Mouse (Mus musculus): ENCODE data around the gene Nol7. TPM values are rescaled to one million over a fixed set of nuclear protein-coding genes. Genes with fewer than 3 reads are reported as not detected.

Gene Nol7
- total RNA-seq (2021): 10 to 100 TPM; 78.5 to 80.1 TPM
- long read RNA-seq, experiment 1, transcript Nol7-201 (8 exons, 1,800 nt): major isoform, 30 of 63 reads
- long read RNA-seq, experiment 1, partial matches to known transcripts: 33 of 63 reads
- long read RNA-seq, experiment 1, other reads (novel, unspliced or antisense): 0 of 63 reads
- long read RNA-seq, experiment 2, transcript Nol7-201 (8 exons, 1,800 nt): major isoform, 18 of 45 reads
- long read RNA-seq, experiment 2, partial matches to known transcripts: 12 of 45 reads
- long read RNA-seq, experiment 2, other reads (novel, unspliced or antisense): 12 of 45 reads

DNA sequence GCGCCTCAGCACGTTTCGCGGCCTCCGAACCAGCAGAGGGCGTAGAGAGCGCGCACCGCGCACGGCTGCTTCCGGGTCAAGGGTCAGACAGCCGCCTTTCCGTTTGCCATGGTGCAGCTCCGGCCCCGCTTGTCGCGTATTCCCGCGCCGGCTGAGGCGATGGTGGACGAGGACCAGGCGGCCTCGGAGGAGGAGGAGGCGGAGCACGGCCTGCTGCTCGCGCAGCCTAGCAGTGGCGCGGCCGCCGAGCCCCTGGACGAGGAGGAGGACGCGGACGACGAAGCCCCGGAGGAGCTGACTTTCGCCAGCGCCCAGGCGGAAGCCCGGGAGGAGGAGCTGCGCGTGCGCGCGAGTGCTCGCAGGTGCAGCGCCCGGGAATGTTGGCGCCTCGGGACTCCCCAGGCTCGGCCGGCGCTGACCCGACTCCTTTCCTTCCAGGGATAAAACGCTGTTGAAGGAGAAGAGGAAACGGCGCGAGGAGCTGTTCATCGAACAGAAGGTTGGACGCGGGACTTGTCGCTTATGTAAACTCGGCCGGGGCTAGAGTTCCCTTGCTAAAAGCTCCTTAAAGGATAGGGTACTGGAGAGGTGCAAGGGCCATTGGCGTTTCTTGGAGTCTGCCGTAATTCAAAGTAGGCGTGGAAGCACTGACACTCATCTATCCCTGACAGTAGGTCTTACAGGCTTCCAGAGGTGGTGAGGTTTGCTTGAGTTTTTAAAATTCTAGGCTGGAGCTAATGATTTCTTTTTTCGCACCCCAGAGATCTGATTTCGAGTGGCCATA lies at the start of gene Nol7:
Gene Nol7 (plus strand): TSS at position 94 of the 784 bp plus-strand sequence.
- intact Hi-C loops (cut with DNase I): loop anchor here (5.0 kb wide), 2 partner anchors 96 to 226 kb away; partner anchors contain the start of genes Gfod1 and Tbc1d7
- peak; percentile 96 to 97 for DNase-seq (ENCODE audit: low spot score in 2 of 2)

DNA sequence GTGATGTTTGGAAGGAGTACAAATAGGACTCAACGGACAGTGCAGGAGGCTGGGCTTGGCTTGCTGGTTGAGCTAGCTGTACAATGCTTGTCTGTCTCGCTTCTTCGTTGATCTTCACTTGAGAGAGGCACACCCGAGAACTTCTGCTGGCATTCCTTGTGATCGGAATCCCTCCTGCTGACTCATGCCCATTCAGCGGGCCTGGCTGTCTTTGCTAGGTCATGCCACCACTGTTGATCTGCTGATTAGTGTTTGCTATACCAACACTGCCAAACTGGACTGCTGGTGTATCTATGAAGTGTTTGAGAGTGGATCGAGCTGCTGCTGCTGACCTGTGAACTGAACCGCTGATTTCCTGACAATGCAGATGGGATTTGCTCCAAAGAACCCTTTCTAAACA lies 48.8 kb upstream of the Nol7 start:
- intact Hi-C loops (cut with DNase I): no loop called here
- DNase-seq (ENCODE audit: low spot score in 2 of 2): no peak

DNA sequence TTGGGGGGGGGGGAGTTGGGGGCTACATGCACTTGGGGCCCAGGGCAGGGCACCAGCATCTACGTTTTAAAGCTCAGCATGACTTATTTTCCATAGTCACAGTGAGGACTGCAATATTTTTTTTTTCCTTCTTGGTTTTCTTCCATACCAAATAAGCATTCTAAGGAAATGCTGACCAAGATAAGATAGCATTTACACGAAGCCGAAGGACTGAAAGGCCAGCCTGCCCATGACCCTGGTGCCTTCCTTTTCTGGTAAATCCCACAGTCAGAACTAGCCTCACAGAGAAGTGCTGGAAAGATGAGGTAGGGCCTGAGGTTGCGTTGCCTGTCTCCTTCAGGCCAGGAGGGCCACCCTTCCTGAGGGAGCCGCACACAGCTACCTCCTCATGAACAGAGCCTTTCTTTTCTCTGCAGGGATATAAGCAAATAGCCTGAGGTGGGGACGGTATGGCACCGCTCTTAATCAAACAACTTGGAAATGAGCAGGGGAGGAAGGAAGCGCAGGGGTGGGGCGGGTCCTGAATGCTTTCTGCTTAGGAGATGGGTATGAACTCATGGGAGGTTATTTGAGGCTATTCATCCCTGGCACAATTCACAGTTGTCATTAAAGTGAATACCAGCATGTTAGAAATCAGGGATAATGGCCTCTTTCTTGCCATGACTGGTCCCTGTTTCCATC lies 47.6 kb upstream of the Nol7 start:
- intact Hi-C loops (cut with DNase I): no loop called here
- no peak for DNase-seq (ENCODE audit: low spot score in 2 of 2)

DNA sequence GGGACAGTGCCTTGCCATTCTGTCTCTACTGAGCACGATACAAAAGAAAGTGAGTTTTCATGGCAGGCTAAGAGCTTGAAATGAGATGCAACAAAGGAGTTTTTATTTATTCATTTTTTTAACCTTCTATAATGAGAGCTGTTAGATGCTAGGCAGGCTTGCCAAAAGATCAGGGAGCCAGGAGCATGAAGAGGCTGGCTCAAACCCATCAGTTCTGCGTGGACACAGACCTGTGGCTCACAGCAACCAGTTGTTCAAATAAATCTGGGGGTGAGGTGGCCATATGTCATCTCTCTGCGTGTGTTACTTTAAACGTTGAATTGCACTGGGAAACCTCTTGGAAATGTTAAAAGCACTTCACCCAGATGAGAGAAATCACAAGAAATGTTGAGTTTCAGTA lies 44.8 kb upstream of the Nol7 start:
- DNase-seq (ENCODE audit: low spot score in 2 of 2): no peak
- intact Hi-C loops (cut with DNase I): no loop called here

DNA sequence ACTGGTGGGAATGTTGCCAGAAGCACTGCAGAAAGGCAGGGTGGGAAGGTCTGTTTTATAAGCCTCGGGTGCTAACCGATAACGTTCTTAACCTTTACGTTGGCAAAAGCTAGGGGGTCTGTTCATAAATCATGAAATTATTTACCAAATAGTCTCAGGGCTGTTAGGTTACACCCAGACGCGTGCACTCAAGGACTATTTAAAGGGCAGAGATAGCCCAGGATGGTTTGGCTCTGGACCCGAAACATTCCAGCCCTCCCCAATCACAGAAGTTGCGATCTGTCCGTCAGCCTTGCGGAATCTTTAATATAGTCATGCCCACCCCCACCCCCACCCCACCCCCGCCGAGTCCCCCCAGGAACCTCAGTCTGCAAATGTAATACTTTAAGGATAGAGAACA lies 43.8 kb upstream of the Nol7 start:
- no peak for DNase-seq (ENCODE audit: low spot score in 2 of 2)
- intact Hi-C loops (cut with DNase I): no loop called here

DNA sequence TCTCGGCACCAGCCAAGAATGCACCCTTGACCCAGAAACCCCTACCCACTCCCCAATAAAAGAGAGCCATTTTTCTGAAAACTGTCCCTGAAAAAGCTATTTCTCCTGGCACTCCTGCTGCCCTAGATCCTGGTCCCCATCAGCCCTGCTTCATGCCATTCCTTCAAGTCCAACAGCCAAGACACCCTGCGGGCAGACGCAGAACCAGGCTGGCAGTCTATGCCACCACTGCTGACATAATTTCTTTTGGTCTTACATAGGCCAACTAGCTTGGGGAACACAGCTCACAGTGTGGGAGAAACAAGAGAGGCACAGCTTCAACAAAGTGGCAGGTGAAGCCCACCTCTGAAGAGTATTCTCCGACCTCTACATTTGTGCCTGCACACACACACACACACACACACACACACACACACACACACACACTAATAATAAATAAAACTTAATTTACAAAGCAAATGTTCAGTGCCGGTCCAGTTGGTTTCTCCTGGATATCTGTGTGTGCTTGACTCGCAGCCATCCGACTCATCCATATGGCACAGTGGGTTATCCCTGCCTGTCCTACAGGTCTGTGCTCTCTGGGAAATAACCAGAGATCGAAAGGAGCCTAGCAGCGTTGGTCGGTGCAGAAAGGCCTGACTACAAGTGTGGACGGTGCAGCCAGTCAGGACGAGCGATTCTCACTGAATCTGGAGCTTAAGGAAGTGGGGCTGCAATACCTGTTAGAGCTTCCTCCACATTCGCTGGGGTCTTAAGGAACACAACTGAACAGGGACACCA lies 41.7 kb upstream of the Nol7 start:
- intact Hi-C loops (cut with DNase I): no loop called here

DNA sequence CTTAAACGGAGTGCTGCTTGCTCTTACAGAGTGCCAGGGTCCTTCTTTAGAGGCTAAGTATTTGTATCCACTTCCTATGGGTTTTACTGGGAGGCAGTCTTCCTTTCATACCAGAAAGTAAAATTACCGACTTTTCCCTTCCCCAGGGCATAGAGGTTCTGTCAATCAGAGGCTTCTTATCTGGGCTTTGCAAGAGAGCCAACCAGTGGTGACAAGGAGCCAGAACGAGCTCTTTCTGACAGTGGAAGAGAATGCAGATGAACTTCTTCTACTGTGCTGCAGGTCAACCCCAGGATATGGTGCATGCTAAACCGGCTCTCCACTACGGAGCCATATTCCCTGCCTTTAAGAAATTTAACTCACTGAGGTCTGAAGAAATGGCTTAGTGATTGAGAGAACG lies 37.7 kb upstream of the Nol7 start:
- DNase-seq (ENCODE audit: low spot score in 2 of 2): no peak
- intact Hi-C loops (cut with DNase I): no loop called here

More for the DNA sequence above, 41.7 kb upstream of the Nol7 start:
- DNase-seq (ENCODE audit: low spot score in 2 of 2): no peak

DNA sequence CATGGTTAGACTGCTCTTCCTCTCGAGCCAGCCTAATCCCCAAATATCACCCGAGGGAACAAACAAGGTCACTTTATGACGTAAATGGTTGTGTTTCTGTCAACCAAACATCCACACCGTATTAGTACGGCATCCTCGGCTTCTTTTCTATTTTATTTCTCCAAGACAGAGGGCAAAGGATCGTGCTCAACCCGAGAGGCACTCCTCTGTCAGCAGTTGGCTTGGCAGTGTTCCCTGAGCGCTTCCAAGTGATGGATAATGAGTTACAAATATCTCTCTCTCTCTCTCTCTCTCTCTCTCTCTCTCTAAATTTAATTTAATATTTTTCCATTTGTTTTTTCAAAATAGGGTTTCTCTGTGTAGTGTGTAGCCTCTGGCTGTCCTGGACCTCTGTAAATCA lies 35.8 kb upstream of the Nol7 start:
- DNase-seq (ENCODE audit: low spot score in 2 of 2): no peak
- intact Hi-C loops (cut with DNase I): no loop called here

DNA sequence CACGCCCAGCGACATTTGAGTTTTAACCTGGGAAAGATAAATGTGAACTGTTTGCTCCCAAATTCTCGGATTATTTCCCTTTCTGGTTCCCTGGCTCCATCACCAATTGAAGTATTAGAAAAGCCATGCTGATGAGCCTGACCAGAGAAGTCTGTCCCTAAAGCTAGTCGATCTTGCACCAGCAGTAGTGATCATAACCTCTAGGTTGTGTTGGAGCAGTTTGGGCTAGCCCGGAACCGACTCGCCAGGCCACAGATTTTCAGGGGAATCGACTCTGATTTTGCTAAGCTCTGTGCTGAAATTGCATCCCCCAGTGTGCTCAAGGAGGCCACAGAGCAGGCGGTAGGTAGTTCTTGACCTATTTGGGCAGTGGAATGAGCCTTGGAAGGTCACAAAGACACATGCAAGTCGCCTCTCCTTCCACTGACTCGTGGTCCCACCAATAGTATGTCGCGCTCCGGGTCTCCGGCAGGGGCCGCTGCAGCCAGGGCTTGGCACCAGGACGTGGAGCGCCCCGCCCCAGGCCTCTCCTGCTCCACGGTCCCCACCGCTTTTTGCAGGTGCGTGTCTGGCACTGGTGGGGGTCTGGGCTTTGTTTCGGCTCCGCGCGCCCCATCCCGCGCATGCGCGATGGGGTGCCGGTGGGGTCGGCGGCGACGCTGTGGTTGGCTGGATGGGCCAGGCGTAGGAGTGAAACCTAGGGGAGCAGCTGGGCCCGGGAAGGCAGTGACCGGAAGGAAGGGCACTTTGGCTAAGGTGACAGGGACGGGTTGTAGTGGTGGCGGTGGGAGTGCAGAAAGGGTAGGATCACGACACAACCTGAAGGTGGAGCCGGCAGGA lies 33.0 kb upstream of the Nol7 start, which contains the start of gene Sirt5:
Gene Sirt5 (plus strand): TSS at position 512 of the 840 bp plus-strand sequence.
- DNase-seq (ENCODE audit: low spot score in 2 of 2): peak; percentile 83 to 84
- intact Hi-C loops (cut with DNase I): loop anchor here (2.0 kb wide), 1 partner anchor 60 kb away; the partner anchor contains the start of gene Gfod1

DNA sequence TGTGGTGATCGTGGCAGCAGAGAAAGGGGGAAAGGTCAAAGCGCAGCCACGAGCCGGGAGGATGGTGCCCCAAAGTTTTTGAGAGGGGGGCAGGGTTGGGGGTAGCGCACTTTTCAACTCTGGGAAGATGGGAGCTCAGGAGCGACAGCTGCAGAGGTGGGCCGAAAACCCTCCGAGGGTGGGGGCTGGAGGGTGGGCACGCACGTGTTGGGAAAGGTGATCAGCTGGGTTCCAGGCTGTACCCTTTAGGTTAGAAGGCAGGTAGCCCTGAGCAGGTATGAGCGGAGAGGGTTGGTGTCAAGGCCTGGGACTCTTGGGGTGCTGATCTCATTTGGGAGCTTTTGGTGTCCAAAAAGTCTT lies 32.4 kb upstream of the Nol7 start:
- DNase-seq (ENCODE audit: low spot score in 2 of 2): no peak
- intact Hi-C loops (cut with DNase I): loop anchor here (2.0 kb wide), 1 partner anchor 61 kb away; the partner anchor contains the start of gene Gfod1

DNA sequence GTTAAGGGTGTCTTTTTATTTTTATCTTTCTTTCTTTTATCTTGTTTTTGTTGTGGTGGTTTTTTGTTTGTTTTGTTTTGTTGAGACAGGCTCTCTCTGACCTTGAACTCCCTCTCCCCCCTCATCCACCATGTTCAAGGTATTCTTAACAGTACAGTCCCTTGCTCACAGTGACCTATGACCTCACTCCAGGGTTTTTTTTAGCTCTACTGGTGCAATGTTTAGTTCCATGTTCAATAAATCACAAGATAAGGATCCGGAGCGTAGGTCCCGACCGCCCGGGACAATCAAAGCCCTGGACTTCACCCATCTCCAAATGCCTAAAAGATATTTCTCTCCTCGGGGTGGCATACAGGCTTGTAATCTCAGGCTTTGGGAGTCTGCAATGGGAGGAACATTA lies 28.1 kb upstream of the Nol7 start:
- intact Hi-C loops (cut with DNase I): no loop called here
- DNase-seq (ENCODE audit: low spot score in 2 of 2): no peak

DNA sequence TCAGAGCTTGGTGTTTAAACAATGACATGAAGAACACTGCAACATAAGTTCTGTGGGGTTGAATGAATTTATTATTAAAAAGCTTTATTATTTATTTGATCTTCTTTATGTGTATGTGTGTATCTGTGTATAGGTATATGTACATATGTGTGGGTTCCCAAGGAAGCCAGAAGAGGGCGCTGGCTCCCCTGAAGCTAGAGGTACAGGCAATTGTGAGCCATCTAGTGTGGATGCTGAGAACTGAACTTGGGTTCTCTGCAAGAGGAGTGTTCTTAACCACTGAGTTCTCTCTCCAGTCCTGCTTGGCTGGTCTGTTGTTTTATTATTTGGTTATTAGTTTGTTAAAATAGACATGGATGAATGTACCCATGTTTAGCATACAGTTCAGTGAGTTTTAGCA lies 25.3 kb upstream of the Nol7 start:
- intact Hi-C loops (cut with DNase I): no loop called here
- DNase-seq (ENCODE audit: low spot score in 2 of 2): no peak

DNA sequence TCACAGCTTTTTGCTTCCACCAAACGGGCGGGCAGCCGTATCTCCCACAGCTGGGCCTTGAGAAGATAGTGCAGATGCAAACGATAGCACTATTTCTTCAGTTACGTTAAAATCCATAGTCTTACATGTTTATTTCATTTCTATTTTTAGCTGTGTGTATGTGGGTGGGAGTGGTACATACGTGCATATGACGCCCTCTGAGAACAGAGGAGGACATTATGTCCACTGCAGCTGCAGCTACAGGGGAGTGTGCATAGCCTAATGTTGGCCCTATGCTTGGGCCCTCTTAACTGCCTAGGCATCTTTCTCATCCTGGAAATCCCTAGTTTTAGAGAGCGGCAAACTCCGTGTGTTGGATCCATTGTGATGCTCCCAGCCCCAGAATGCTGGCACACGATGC lies 24.0 kb upstream of the Nol7 start:
- intact Hi-C loops (cut with DNase I): no loop called here
- no peak for DNase-seq (ENCODE audit: low spot score in 2 of 2)

DNA sequence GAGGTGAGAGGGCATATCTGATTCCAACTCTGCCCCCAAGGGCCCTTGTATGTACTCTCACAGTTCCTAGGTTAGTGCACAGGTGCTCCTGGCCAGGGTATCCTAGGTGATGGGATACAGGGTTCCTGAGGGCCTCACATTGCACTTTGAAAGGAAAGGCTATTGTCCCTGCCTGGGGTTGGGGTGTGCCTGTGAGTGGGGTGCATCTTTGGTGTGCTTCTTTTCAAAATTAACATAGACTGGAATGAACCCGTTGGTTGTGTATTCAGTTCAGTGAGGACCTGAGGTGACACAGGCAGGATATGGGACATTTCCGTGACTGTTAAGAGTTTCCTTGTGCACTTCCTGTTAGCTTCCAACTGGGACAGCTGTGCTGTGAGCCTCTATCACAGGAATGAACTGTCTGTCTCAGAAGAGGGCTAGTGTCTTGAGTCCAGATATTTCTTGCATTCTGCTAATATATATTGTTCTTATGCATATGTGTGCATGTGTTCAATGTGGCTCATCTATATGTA lies 23.2 kb upstream of the Nol7 start:
- no peak for DNase-seq (ENCODE audit: low spot score in 2 of 2)
- intact Hi-C loops (cut with DNase I): no loop called here

DNA sequence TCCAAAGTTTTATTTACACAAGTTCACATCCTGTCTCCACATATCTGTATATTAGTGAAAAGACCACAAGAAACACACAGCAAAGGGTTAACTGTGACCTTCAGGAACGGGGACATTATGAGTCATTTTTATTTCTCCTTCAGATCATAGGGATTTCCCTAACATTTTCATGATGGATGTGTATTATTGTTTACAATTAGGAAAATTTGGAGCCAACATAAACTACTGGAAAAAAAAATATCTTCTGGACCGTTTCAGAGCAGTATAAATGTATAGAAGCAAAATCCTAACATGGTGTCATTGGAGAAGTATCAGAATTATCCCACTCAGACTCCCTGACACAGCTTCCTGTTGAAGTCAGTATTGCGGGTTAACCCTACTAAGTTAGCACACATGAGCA lies 18.2 kb upstream of the Nol7 start:
- no peak for DNase-seq (ENCODE audit: low spot score in 2 of 2)
- intact Hi-C loops (cut with DNase I): loop anchor here (5.0 kb wide), 1 partner anchor 198 kb away; no protein-coding TSS in a partner anchor

DNA sequence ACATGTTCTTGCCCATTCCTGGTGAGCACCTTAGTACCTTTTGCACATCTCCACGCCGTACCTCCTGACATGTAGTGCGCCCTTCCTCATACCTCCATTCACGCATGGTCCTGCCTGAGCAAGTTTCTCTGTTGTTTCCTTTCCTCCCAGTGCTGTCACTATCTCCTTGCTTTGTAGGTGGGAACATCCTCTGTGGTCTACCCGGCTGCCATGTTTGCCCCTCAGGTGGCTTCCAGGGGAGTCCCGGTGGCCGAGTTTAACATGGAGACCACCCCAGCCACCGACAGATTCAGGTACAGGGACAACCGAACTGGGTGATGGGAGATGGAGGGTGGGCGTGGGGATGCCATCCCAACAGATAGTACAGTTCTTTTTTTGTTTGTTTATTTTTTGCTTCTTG lies 12.9 kb upstream of the Nol7 start:
- no peak for DNase-seq (ENCODE audit: low spot score in 2 of 2)
- intact Hi-C loops (cut with DNase I): no loop called here

DNA sequence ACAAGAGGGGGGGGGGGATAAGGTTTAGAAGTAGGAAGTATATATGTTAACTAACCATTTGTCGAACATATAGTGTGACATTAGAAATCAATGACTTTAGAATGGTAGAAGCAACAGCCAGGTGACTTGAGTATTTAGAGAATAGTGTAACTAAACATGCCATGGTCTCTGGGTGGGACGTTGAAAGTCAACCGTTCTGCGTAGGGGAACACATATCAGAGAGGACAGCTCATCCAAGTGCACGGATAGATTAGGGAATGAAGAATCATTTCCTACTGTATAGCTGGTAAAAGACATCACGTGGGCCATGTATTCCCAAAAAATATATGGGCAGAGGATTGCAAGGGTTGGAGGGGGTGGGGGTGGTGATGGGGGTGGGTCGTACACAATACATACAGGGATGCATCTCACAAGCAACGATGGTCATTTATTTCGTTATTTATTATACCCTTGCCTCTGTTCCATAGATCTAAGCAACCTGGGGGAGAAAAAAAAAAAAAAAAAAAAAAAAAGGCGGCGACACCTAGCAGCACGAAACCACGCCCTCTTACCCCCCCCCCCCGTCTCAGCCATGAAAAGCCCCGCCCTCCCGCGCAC lies 392 bp upstream of the Nol7 start:
- no peak for DNase-seq (ENCODE audit: low spot score in 2 of 2)
- intact Hi-C loops (cut with DNase I): loop anchor here (5.0 kb wide), 2 partner anchors 95 to 225 kb away; partner anchors contain the start of genes Gfod1 and Tbc1d7

DNA sequence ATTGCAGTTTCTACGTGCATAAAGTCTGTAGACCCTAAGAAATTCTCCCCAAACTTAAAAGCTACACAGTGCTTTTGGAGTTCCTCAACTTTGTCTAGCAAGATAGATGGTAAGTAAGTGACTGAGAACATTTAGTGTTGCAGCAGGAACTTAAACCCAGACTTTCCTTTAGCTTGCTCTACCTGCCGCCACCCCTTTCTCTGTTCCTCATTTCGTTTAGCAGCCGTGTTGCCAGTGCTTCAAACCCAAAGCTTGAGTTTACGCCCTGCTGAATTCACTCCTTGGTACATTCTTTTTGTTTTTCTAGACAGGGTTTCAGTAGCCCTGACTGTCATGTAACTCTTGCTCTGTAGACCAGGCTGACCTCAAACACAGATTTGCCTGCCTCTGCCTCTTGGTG lies 1.4 kb downstream of the Nol7 start:
- intact Hi-C loops (cut with DNase I): loop anchor here (5.0 kb wide), 2 partner anchors 97 to 227 kb away; partner anchors contain the start of genes Gfod1 and Tbc1d7
- no peak for DNase-seq (ENCODE audit: low spot score in 2 of 2)

Measured in left cerebral cortex, postnatal 14 days (tissue).